Mouse (Mus musculus): ENCODE measurements around the gene Cfap161. TPM values are rescaled to one million over a fixed set of nuclear protein-coding genes. Genes with fewer than 3 reads are reported as not detected.

The Cfap161 gene
- polyA plus RNA-seq, 1 experiment, result not detected

- no peak for TF ChIP-seq POLR2A (IDR thresholded peaks at IDR 0.05; ENCODE audit: borderline replicate concordance, low read depth, low read length)
- TF ChIP-seq CTCF (IDR thresholded peaks at IDR 0.05; ENCODE audit: low read depth, low read length), result no peak
- Histone ChIP-seq H3K27ac (ENCODE audit: insufficient read depth, low read depth, low read length) (no peak overlapping the region), H3K4me3 (ENCODE audit: insufficient read depth, low read length) (no peak overlapping the region), H3K4me1 (ENCODE audit: control insufficient read depth, insufficient read depth, low read length) (peaks cover 26% of the 10 kb centered on the region)
Observed at GRCm38 (mm10) chr7:83815646-83816045, 21.0 kb upstream of the Cfap161 start.

- TF ChIP-seq CTCF (IDR thresholded peaks at IDR 0.05; ENCODE audit: low read depth, low read length) (no peak), POLR2A (IDR thresholded peaks at IDR 0.05; ENCODE audit: borderline replicate concordance, low read depth, low read length) (no peak; the same call in 1 of the 2 replicates)
- Histone ChIP-seq H3K4me1 (ENCODE audit: control insufficient read depth, insufficient read depth, low read length) (peaks cover 39% of the 10 kb centered on the region), H3K4me3 (ENCODE audit: insufficient read depth, low read length) (peak overlapping the region; percentile 30), H3K27ac (ENCODE audit: insufficient read depth, low read depth, low read length) (peak overlapping the region; percentile 93)
Observed at GRCm38 (mm10) chr7:83813993-83814392, 19.3 kb upstream of the Cfap161 start.

- no peak for TF ChIP-seq POLR2A (IDR thresholded peaks at IDR 0.05; ENCODE audit: borderline replicate concordance, low read depth, low read length)
- no peak for TF ChIP-seq CTCF (IDR thresholded peaks at IDR 0.05; ENCODE audit: low read depth, low read length)
- Histone ChIP-seq H3K4me1 (ENCODE audit: control insufficient read depth, insufficient read depth, low read length) (peaks cover 42% of the 10 kb centered on the region), H3K4me3 (ENCODE audit: insufficient read depth, low read length) (no peak overlapping the region), H3K27ac (ENCODE audit: insufficient read depth, low read depth, low read length) (peak overlapping the region; percentile 93)
Observed at GRCm38 (mm10) chr7:83813465-83813864, 18.8 kb upstream of the Cfap161 start.

- H3K27ac ChIP-seq (ENCODE audit: insufficient read depth, low read depth, low read length), result 0 out of 2 replicates have a peak overlapping the region, but pooled peaks have one; percentile 4
Observed at GRCm38 (mm10) chr7:83813016-83813415, 18.3 kb upstream of the Cfap161 start.

GRCm38 (mm10) chr7:83812581-83812980, 17.9 kb upstream of the Cfap161 start:
- TF ChIP-seq CTCF (IDR thresholded peaks at IDR 0.05; ENCODE audit: low read depth, low read length) (no peak), POLR2A (IDR thresholded peaks at IDR 0.05; ENCODE audit: borderline replicate concordance, low read depth, low read length) (no peak)
- Histone ChIP-seq H3K4me3 (ENCODE audit: insufficient read depth, low read length) (no peak overlapping the region), H3K4me1 (ENCODE audit: control insufficient read depth, insufficient read depth, low read length) (peaks cover 42% of the 10 kb centered on the region), H3K27ac (ENCODE audit: insufficient read depth, low read depth, low read length) (no peak overlapping the region)

More at GRCm38 (mm10) chr7:83813016-83813415, 18.3 kb upstream of the Cfap161 start:
- TF ChIP-seq CTCF (IDR thresholded peaks at IDR 0.05; ENCODE audit: low read depth, low read length) (no peak), POLR2A (IDR thresholded peaks at IDR 0.05; ENCODE audit: borderline replicate concordance, low read depth, low read length) (no peak)
- peaks cover 42% of the 10 kb centered on the region for H3K4me1 ChIP-seq (ENCODE audit: control insufficient read depth, insufficient read depth, low read length)
- no peak overlapping the region for H3K4me3 ChIP-seq (ENCODE audit: insufficient read depth, low read length)

GRCm38 (mm10) chr7:83811916-83812315, 17.2 kb upstream of the Cfap161 start:
- Histone ChIP-seq H3K4me3 (ENCODE audit: insufficient read depth, low read length) (no peak overlapping the region), H3K4me1 (ENCODE audit: control insufficient read depth, insufficient read depth, low read length) (peaks cover 42% of the 10 kb centered on the region), H3K27ac (ENCODE audit: insufficient read depth, low read depth, low read length) (no peak overlapping the region)
- TF ChIP-seq CTCF (IDR thresholded peaks at IDR 0.05; ENCODE audit: low read depth, low read length) (no peak), POLR2A (IDR thresholded peaks at IDR 0.05; ENCODE audit: borderline replicate concordance, low read depth, low read length) (no peak)

GRCm38 (mm10) chr7:83811461-83811860, 16.8 kb upstream of the Cfap161 start:
- peaks cover 42% of the 10 kb centered on the region for H3K4me1 ChIP-seq (ENCODE audit: control insufficient read depth, insufficient read depth, low read length)
- no peak overlapping the region for H3K4me3 ChIP-seq (ENCODE audit: insufficient read depth, low read length)
- TF ChIP-seq POLR2A (IDR thresholded peaks at IDR 0.05; ENCODE audit: borderline replicate concordance, low read depth, low read length) (no peak), CTCF (IDR thresholded peaks at IDR 0.05; ENCODE audit: low read depth, low read length) (no peak)
- no peak overlapping the region for H3K27ac ChIP-seq (ENCODE audit: insufficient read depth, low read depth, low read length)

GRCm38 (mm10) chr7:83810141-83811100, 15.7 kb upstream of the Cfap161 start:
- TF ChIP-seq POLR2A (IDR thresholded peaks at IDR 0.05; ENCODE audit: borderline replicate concordance, low read depth, low read length) (no peak), CTCF (IDR thresholded peaks at IDR 0.05; ENCODE audit: low read depth, low read length) (no peak)
- peaks cover 42% of the 10 kb centered on the region for H3K4me1 ChIP-seq (ENCODE audit: control insufficient read depth, insufficient read depth, low read length)
- H3K27ac ChIP-seq (ENCODE audit: insufficient read depth, low read depth, low read length), result peak overlapping the region; percentile 62

GRCm38 (mm10) chr7:83809715-83810114, 15.0 kb upstream of the Cfap161 start:
- Histone ChIP-seq H3K4me3 (ENCODE audit: insufficient read depth, low read length) (no peak overlapping the region), H3K4me1 (ENCODE audit: control insufficient read depth, insufficient read depth, low read length) (peaks cover 40% of the 10 kb centered on the region), H3K27ac (ENCODE audit: insufficient read depth, low read depth, low read length) (peak overlapping the region; percentile 74)
- no peak for TF ChIP-seq CTCF (IDR thresholded peaks at IDR 0.05; ENCODE audit: low read depth, low read length)
- no peak for TF ChIP-seq POLR2A (IDR thresholded peaks at IDR 0.05; ENCODE audit: borderline replicate concordance, low read depth, low read length)

More at GRCm38 (mm10) chr7:83810141-83811100, 15.7 kb upstream of the Cfap161 start:
- H3K4me3 ChIP-seq (ENCODE audit: insufficient read depth, low read length), result no peak overlapping the region

GRCm38 (mm10) chr7:83809060-83809459, 14.4 kb upstream of the Cfap161 start:
- Histone ChIP-seq H3K4me3 (ENCODE audit: insufficient read depth, low read length) (no peak overlapping the region), H3K4me1 (ENCODE audit: control insufficient read depth, insufficient read depth, low read length) (peaks cover 35% of the 10 kb centered on the region), H3K27ac (ENCODE audit: insufficient read depth, low read depth, low read length) (peak overlapping the region; percentile 74)
- TF ChIP-seq POLR2A (IDR thresholded peaks at IDR 0.05; ENCODE audit: borderline replicate concordance, low read depth, low read length) (no peak), CTCF (IDR thresholded peaks at IDR 0.05; ENCODE audit: low read depth, low read length) (no peak)
